Mouse (Mus musculus) heart, adult 2 months (tissue): ENCODE data around the gene Nhp2. TPM values are rescaled to one million over a fixed set of nuclear protein-coding genes. Genes with fewer than 3 reads are reported as not detected.

ENCODE experiments used
- DNase-seq, 2 experiments: peaks; one replicate each; pipeline ENCODE4 v3.0.0; 2021
- H3K27ac ChIP-seq: fragments of 200-600 bp; 2 replicates; pipeline ENCODE4 v1.8.1; 2022
- H3K27me3 ChIP-seq: fragments of 200-500 bp; 2 replicates; pipeline ENCODE4 v1.6.1; 2012; ENCODE audit warnings: mild to moderate bottlenecking, low read length, inconsistent platforms, mixed read lengths; ENCODE audit not compliant: control insufficient read depth, insufficient read depth
- H3K36me3 ChIP-seq: fragments of 200-500 bp; 2 replicates; pipeline ENCODE4 v1.6.1; 2012; ENCODE audit warnings: low read length, inconsistent platforms; ENCODE audit not compliant: control insufficient read depth, insufficient read depth
- H3K4me1 ChIP-seq: fragments of 200-500 bp; 2 replicates; pipeline ENCODE4 v1.6.1; 2011; ENCODE audit warnings: low read length; ENCODE audit not compliant: control insufficient read depth, insufficient read depth
- H3K4me3 ChIP-seq: fragments of 200-600 bp; 2 replicates; pipeline ENCODE4 v1.8.1; 2022
- H3K79me2 ChIP-seq: fragments of 200-500 bp; replicated peaks from 2 replicates; pipeline ENCODE4 v1.6.1; 2012; ENCODE audit warnings: mild to moderate bottlenecking, inconsistent platforms, low read length, moderate library complexity, mixed read lengths; ENCODE audit not compliant: control insufficient read depth, insufficient read depth
- H3K9ac ChIP-seq: fragments of 200-500 bp; 2 replicates; pipeline ENCODE4 v1.6.1; 2012; ENCODE audit warnings: low read depth, mild to moderate bottlenecking, control low read depth, inconsistent platforms, low read length, mixed read lengths
- CTCF ChIP-seq: fragments of 200-600 bp; IDR thresholded peaks from 2 replicates; pipeline ENCODE4 v1.8.1; 2022; ENCODE audit warnings: antibody characterized with exemption, mild to moderate bottlenecking, moderate library complexity
- EP300 ChIP-seq: fragments of 200-500 bp; IDR thresholded peaks from 2 replicates; pipeline ENCODE4 v1.6.1; 2011; ENCODE audit warnings: low read depth, low read length, control low read depth; ENCODE audit not compliant: insufficient read depth
- POLR2A ChIP-seq: fragments of 200-500 bp; IDR thresholded peaks from 2 replicates; pipeline ENCODE4 v1.6.1; 2011; ENCODE audit warnings: mild to moderate bottlenecking, low read depth, low read length, control low read depth; ENCODE audit not compliant: insufficient read depth
- WGBS: fragments of 180-500 bp; shearing (Covaris S2); methylation state at CpG from one replicate; pipeline ENCODE4 v1.1.7; 2018; 5-methylcytosine and 5-hydroxymethylcytosine counted together
- intact Hi-C: fragments of 180-260 bp; cut with DNase I; formaldehyde crosslinking; loops from one replicate; pipeline ENCODE4 v1.15.1; 2025
- polyA plus RNA-seq: library from polyadenylated mRNA; depleted of rRNA; stranded (reverse); fragments of >200 nt; gene quantifications from 2 replicates; pipeline ENCODE4 v1.2.3, GENCODE M21; 2012
- total RNA-seq, 2 experiments: library from RNA; stranded (reverse); gene quantifications; 2 replicates each; pipeline ENCODE4 v1.2.3; 2021

Gene Nhp2
- total and polyA plus RNA-seq, 3 experiments: 18.4 to 24.8 (median 19.0) TPM

DNA sequence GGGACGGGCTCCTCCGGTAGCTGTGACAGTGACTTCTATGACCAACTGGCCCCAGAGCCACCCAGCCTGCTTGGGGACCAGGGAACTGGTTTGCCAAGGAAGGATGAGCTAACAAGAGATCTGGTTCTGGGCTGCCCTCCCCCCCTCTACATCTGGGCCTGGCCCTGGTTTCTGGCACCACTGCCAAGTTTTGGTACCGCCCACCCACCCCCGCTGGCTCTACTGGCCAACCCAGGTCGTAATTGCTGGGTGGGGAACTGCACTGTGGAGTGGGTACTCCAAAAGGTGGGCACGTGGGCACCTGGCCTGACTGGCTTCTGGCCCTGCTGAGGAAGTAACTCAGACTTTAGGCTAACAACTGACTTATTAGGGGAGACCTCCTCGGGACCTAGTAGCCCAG is 21.2 kb downstream of the Nhp2 start:
- intact Hi-C loops: no loop called here
- no peak for TF ChIP-seq POLR2A
- no peak for TF ChIP-seq EP300
- TF ChIP-seq CTCF: no peak
- no peaks in the 10 kb centered on the region for H3K79me2 ChIP-seq
- H3K4me1 ChIP-seq: peaks cover 11% of the 10 kb centered on the region
- no peaks in the 10 kb centered on the region for H3K27me3 ChIP-seq
- no peak overlapping the region for H3K27ac ChIP-seq
- no peak for DNase-seq
- WGBS: 59% methylated on average over 7 of the region's 7 CpGs
- peaks cover 2% of the 10 kb centered on the region for H3K36me3 ChIP-seq
- no peak overlapping the region for H3K4me3 ChIP-seq
- H3K9ac ChIP-seq: no peak overlapping the region

- H3K27me3 ChIP-seq: no peaks in the 10 kb centered on the region
- TF ChIP-seq POLR2A (no peak), CTCF (no peak), EP300 (no peak)
- H3K79me2 ChIP-seq: no peaks in the 10 kb centered on the region
- peaks cover 2% of the 10 kb centered on the region for H3K36me3 ChIP-seq
- no peak overlapping the region for H3K4me3 ChIP-seq
- H3K27ac ChIP-seq: peak overlapping the region; percentile 28; the same call in 1 of the 2 replicates
- intact Hi-C loops: no loop called here
- H3K4me1 ChIP-seq: peaks cover 12% of the 10 kb centered on the region
- DNase-seq: peak in 1 of 2 experiments; percentile 37
- whole genome bisulfite sequencing: 53% methylated on average over 9 of the region's 9 CpGs
- H3K9ac ChIP-seq: no peak overlapping the region
Observed at GRCm38 (mm10) chr11:51643202-51643601, 23.7 kb downstream of the Nhp2 start.

DNA sequence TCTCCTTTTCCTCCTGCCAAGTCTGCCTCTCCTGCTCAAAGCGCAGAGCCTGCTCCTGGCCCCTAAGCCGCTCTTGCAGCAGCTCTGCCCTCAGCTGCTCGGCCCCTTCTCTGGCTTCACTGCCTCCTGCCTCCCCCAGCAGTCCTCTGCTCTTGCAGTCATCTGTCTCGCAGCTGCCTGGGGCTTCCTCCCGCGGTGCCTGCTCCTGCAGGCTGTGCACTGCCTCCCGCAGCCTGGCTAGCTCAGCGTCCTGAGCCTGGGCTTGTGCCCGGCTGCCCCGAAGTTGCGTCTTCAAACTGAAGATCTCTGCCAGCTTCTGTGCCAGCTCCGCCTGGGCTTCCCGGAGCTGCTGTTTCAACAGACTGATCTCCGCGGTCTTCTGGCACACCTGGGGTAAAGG is 24.2 kb downstream of the Nhp2 start:
- peak in 1 of 2 experiments; percentile 33 for DNase-seq
- Histone ChIP-seq H3K27me3 (no peaks in the 10 kb centered on the region), H3K27ac (peak overlapping the region; percentile 28; the same call in 1 of the 2 replicates), H3K36me3 (peaks cover 2% of the 10 kb centered on the region), H3K4me3 (no peak overlapping the region), H3K79me2 (no peaks in the 10 kb centered on the region), H3K9ac (no peak overlapping the region), H3K4me1 (peaks cover 12% of the 10 kb centered on the region)
- TF ChIP-seq EP300: no peak
- no peak for TF ChIP-seq POLR2A
- TF ChIP-seq CTCF: no peak
- 48% methylated on average over 15 of the region's 15 CpGs for WGBS
- intact Hi-C loops: no loop called here

DNA sequence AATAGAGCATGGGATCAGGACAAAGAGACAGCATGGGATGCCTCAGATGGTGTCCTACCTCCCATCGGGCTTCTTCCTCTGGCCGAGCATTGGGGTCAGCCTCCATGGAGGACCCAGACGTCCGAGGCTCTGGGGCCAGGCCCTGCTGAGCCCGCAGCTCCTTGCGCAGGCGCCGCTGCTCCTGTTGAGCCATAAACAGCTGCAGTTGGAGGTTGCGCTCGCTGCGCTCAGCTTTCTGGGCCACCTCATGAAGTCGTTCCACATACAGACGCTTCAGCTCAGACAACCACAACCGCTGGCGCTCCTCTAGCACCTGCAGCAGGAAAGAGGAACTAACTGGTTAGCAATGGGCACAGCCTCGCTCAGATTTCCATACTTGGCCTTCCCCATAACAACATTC is 24.7 kb downstream of the Nhp2 start:
- no peak for TF ChIP-seq EP300
- no peak for TF ChIP-seq CTCF
- TF ChIP-seq POLR2A: no peak
- Histone ChIP-seq H3K27ac (no peak overlapping the region), H3K4me3 (no peak overlapping the region), H3K4me1 (peaks cover 12% of the 10 kb centered on the region), H3K9ac (no peak overlapping the region), H3K79me2 (no peaks in the 10 kb centered on the region), H3K27me3 (no peaks in the 10 kb centered on the region), H3K36me3 (peaks cover 2% of the 10 kb centered on the region)
- WGBS: 80% methylated on average over 16 of the region's 16 CpGs
- DNase-seq: peak in 1 of 2 experiments; percentile 51
- intact Hi-C loops: no loop called here

DNA sequence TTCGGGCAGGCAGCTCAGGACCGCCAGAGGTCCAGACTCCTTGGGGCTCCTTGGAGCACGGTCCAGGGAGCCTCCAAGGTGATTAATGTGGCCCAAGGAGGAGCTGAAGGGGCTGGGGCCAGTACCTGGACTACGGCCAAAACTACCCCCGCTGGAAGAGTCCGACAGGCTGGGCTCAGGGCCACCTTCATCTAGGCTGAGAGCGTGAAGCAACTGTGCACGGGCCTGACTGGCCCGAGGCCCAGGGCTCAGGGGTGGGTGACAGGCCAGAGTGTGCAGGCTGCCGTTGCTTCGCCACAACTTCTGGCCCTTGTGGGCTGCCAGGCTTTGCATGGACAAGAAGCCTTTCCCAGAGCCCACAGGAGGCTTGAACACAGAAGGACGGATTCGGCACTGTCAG is 25.8 kb downstream of the Nhp2 start:
- WGBS: 46% methylated on average over 13 of the region's 13 CpGs
- intact Hi-C loops: no loop called here
- peak overlapping the region; percentile 79 for H3K27ac ChIP-seq
- no peak for TF ChIP-seq CTCF
- no peak for TF ChIP-seq POLR2A
- no peak for TF ChIP-seq EP300
- no peak for DNase-seq
- H3K79me2 ChIP-seq: no peaks in the 10 kb centered on the region
- 0 out of 2 replicates have a peak overlapping the region, but pooled peaks have one; percentile 4 for H3K9ac ChIP-seq
- H3K27me3 ChIP-seq: no peaks in the 10 kb centered on the region
- peaks cover 2% of the 10 kb centered on the region for H3K36me3 ChIP-seq
- no peak overlapping the region; the same call in 1 of the 2 replicates for H3K4me3 ChIP-seq
- peaks cover 12% of the 10 kb centered on the region for H3K4me1 ChIP-seq

DNA sequence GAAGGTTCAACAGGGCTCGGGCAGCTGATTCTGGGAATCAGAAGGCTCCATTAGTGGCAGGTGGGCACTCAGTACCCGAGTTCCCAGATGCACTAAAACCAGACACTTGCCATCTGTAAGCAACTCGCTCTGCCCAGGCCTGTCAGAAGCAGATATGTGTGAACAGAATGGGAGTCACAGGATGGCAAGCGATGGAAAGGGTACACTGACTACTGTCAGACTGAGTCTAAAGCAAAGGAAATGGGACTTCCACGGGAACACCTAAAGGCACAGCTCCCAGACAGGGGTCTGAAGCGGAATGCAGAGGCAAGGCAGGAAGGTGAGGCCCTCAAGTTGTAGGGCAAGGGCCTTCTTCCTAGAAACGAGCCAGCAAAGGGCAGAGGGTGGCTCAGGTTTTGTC is 26.7 kb downstream of the Nhp2 start:
- peaks cover 2% of the 10 kb centered on the region for H3K36me3 ChIP-seq
- intact Hi-C loops: no loop called here
- no peaks in the 10 kb centered on the region for H3K79me2 ChIP-seq
- no peaks in the 10 kb centered on the region for H3K27me3 ChIP-seq
- peak overlapping the region; percentile 33; the same call in 1 of the 2 replicates for H3K4me3 ChIP-seq
- peaks cover 12% of the 10 kb centered on the region for H3K4me1 ChIP-seq
- DNase-seq: no peak
- 65% methylated on average over 7 of the region's 7 CpGs for WGBS
- H3K27ac ChIP-seq: peak overlapping the region; percentile 79
- peak overlapping the region; percentile 17; the same call in 1 of the 2 replicates for H3K9ac ChIP-seq
- TF ChIP-seq EP300 (no peak), CTCF (no peak), POLR2A (no peak)
